Mouse (Mus musculus): Measurements from ENCODE around the gene Ddx56. TPM values are rescaled to one million over a fixed set of nuclear protein-coding genes. Genes with fewer than 3 reads are reported as not detected.

Gene Ddx56
- polyA plus RNA-seq, 1 experiment from 2014 or later: 73.2 TPM

GRCm38 (mm10) chr11:6252824-6253223 lies 14.7 kb downstream of the Ddx56 start:
- no peak overlapping the region for H3K27ac ChIP-seq
- no peaks in the 10 kb centered on the region for H3K27me3 ChIP-seq (ENCODE audit: insufficient read depth, low read length)
- H3K36me3 ChIP-seq (ENCODE audit: insufficient read depth, low read length): no peaks in the 10 kb centered on the region
- H3K4me3 ChIP-seq (replicated peaks; ENCODE audit: low read depth, low read length): no peak overlapping the region
- no peaks in the 10 kb centered on the region for H3K9me3 ChIP-seq (replicated peaks; ENCODE audit: low read length)
- no peak for TF ChIP-seq CTCF (IDR thresholded peaks at IDR 0.05; ENCODE audit: low read depth)
- 91% methylated on average over 4 of the region's 4 CpGs for WGBS
- no peak overlapping the region for H3K4me2 ChIP-seq (ENCODE audit: low read length)
- ATAC-seq (replicated peaks; ENCODE audit: low FRiP score, low read depth) (no peak), DNase-seq (ENCODE audit: low spot score) (no peak)
- H3K4me1 ChIP-seq (replicated peaks; ENCODE audit: insufficient read depth, low read length): no peaks in the 10 kb centered on the region
- H3K9ac ChIP-seq (ENCODE audit: low read depth, low read length): no peak overlapping the region

DNA sequence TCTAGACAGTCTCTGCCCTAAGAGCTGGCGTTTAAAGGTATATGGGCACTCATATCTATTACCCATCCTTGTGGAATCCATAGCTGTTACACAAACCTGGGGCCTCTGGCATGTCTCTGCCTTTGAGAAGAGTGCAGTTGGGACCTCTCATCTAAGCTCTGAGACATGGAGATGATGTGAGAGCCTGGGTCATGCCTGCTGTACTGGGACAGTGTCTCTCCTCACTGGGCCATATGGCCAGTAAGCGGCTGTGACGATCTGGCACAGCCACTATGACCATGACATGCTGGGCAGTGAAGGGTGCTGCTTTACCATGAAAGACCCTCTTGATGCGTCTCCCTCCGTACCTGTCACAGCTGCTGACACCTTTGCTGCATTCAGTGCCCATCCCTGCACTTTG lies 15.3 kb downstream of the Ddx56 start:
- Histone ChIP-seq H3K27me3 (ENCODE audit: insufficient read depth, low read length) (no peaks in the 10 kb centered on the region), H3K9me3 (replicated peaks; ENCODE audit: low read length) (no peaks in the 10 kb centered on the region), H3K9ac (ENCODE audit: low read depth, low read length) (no peak overlapping the region), H3K4me1 (replicated peaks; ENCODE audit: insufficient read depth, low read length) (no peaks in the 10 kb centered on the region), H3K4me2 (ENCODE audit: low read length) (no peak overlapping the region), H3K27ac (no peak overlapping the region), H3K4me3 (replicated peaks; ENCODE audit: low read depth, low read length) (no peak overlapping the region), H3K36me3 (ENCODE audit: insufficient read depth, low read length) (no peaks in the 10 kb centered on the region)
- DNase-seq (ENCODE audit: low spot score) (no peak), ATAC-seq (replicated peaks; ENCODE audit: low FRiP score, low read depth) (no peak)
- 86% methylated on average over 5 of the region's 5 CpGs for WGBS
- TF ChIP-seq CTCF (IDR thresholded peaks at IDR 0.05; ENCODE audit: low read depth): no peak

GRCm38 (mm10) chr11:6244707-6245106 lies 22.9 kb downstream of the Ddx56 start:
- Histone ChIP-seq H3K9me3 (replicated peaks; ENCODE audit: low read length) (no peaks in the 10 kb centered on the region), H3K4me3 (replicated peaks; ENCODE audit: low read depth, low read length) (no peak overlapping the region), H3K4me1 (replicated peaks; ENCODE audit: insufficient read depth, low read length) (no peaks in the 10 kb centered on the region), H3K36me3 (ENCODE audit: insufficient read depth, low read length) (no peaks in the 10 kb centered on the region), H3K4me2 (ENCODE audit: low read length) (no peak overlapping the region), H3K27me3 (ENCODE audit: insufficient read depth, low read length) (no peaks in the 10 kb centered on the region), H3K27ac (no peak overlapping the region), H3K9ac (ENCODE audit: low read depth, low read length) (no peak overlapping the region)
- TF ChIP-seq CTCF (IDR thresholded peaks at IDR 0.05; ENCODE audit: low read depth): no peak
- DNase-seq (ENCODE audit: low spot score) (no peak), ATAC-seq (replicated peaks; ENCODE audit: low FRiP score, low read depth) (no peak)
- 56% methylated on average over 15 of the region's 19 CpGs for WGBS

- 76% methylated on average over 4 of the region's 4 CpGs for WGBS
- Histone ChIP-seq H3K4me1 (replicated peaks; ENCODE audit: insufficient read depth, low read length) (no peaks in the 10 kb centered on the region), H3K9ac (ENCODE audit: low read depth, low read length) (no peak overlapping the region), H3K4me3 (replicated peaks; ENCODE audit: low read depth, low read length) (no peak overlapping the region), H3K36me3 (ENCODE audit: insufficient read depth, low read length) (no peaks in the 10 kb centered on the region), H3K27ac (no peak overlapping the region), H3K27me3 (ENCODE audit: insufficient read depth, low read length) (no peaks in the 10 kb centered on the region), H3K9me3 (replicated peaks; ENCODE audit: low read length) (peaks cover 1% of the 10 kb centered on the region; the same call in 1 of the 2 replicates), H3K4me2 (ENCODE audit: low read length) (no peak overlapping the region)
- DNase-seq (ENCODE audit: low spot score) (no peak), ATAC-seq (replicated peaks; ENCODE audit: low FRiP score, low read depth) (no peak)
- TF ChIP-seq CTCF (IDR thresholded peaks at IDR 0.05; ENCODE audit: low read depth): no peak
Measured at GRCm38 (mm10) chr11:6233025-6233424, 34.5 kb downstream of the Ddx56 start.

DNA sequence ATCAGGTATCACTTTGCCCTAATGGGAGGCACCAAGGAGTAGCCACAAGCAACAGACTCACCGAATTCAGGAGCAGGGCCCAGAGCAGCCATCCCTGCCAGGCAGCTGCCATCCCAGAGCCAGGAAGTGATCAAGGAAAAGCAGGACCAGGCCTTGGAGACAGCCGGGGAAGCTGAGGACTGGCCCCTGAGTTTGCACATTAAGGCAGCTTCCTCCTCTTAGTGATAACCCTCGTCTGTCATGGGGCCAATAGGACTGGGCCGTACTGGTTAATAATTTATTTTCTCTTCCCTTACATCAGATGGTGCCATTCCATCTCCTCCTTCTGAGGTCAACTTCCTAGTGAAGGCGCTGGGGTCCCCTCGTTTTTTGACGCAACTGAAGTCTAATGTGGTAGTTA lies 37.6 kb downstream of the Ddx56 start, which contains the start of gene Npc1l1:
Npc1l1 (minus strand) TSS at position 132 of the 400 bp plus-strand sequence.
- Histone ChIP-seq H3K27ac (no peak within 1 kb of the TSS), H3K9ac (ENCODE audit: low read depth, low read length) (no peak within 1 kb of the TSS), H3K4me3 (replicated peaks; ENCODE audit: low read depth, low read length) (no peak within 1 kb of the TSS), H3K9me3 (replicated peaks; ENCODE audit: low read length) (no peaks in the 10 kb centered on the region), H3K27me3 (ENCODE audit: insufficient read depth, low read length) (no peaks in the 10 kb centered on the region), H3K36me3 (ENCODE audit: insufficient read depth, low read length) (no peaks in the 10 kb centered on the region), H3K4me2 (ENCODE audit: low read length) (no peak within 1 kb of the TSS), H3K4me1 (replicated peaks; ENCODE audit: insufficient read depth, low read length) (no peaks in the 10 kb centered on the region)
- TF ChIP-seq CTCF (IDR thresholded peaks at IDR 0.05; ENCODE audit: low read depth): no peak
- ATAC-seq (replicated peaks; ENCODE audit: low FRiP score, low read depth) (no peak), DNase-seq (ENCODE audit: low spot score) (no peak)
- WGBS: 69% methylated on average over 7 of the region's 7 CpGs

GRCm38 (mm10) chr11:6224541-6225229 lies 42.9 kb downstream of the Ddx56 start:
- Histone ChIP-seq H3K4me3 (replicated peaks; ENCODE audit: low read depth, low read length) (no peak overlapping the region), H3K27me3 (ENCODE audit: insufficient read depth, low read length) (no peaks in the 10 kb centered on the region), H3K9me3 (replicated peaks; ENCODE audit: low read length) (no peaks in the 10 kb centered on the region), H3K4me2 (ENCODE audit: low read length) (no peak overlapping the region), H3K36me3 (ENCODE audit: insufficient read depth, low read length) (no peaks in the 10 kb centered on the region), H3K27ac (no peak overlapping the region), H3K9ac (ENCODE audit: low read depth, low read length) (no peak overlapping the region), H3K4me1 (replicated peaks; ENCODE audit: insufficient read depth, low read length) (no peaks in the 10 kb centered on the region)
- DNase-seq (ENCODE audit: low spot score) (no peak), ATAC-seq (replicated peaks; ENCODE audit: low FRiP score, low read depth) (no peak; the same call in 1 of the 2 replicates)
- no peak for TF ChIP-seq CTCF (IDR thresholded peaks at IDR 0.05; ENCODE audit: low read depth)
- WGBS: 68% methylated on average over 14 of the region's 14 CpGs

DNA sequence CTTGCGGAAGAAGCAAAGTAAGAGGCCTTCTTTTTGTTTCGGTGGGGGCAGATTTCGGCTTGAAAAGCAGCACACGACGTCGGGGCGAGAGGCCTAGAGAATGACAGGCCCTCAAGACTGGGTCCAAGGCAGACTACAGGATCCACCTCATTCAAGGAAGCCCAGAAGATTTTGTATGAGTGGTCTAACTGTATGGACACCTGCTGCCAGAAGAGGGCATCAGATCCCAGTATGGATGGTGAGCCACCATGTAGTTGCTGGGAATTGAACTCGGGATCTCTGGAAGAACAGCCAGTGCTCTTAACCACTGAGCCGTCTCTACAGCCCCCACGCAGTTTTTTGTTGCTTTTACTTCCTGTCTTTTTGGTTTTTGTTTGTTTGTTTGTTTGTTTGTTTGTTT lies 45.4 kb downstream of the Ddx56 start:
- Histone ChIP-seq H3K4me2 (ENCODE audit: low read length) (no peak overlapping the region), H3K9ac (ENCODE audit: low read depth, low read length) (no peak overlapping the region), H3K4me1 (replicated peaks; ENCODE audit: insufficient read depth, low read length) (no peaks in the 10 kb centered on the region), H3K4me3 (replicated peaks; ENCODE audit: low read depth, low read length) (no peak overlapping the region), H3K27ac (no peak overlapping the region), H3K36me3 (ENCODE audit: insufficient read depth, low read length) (no peaks in the 10 kb centered on the region), H3K9me3 (replicated peaks; ENCODE audit: low read length) (no peaks in the 10 kb centered on the region), H3K27me3 (ENCODE audit: insufficient read depth, low read length) (no peaks in the 10 kb centered on the region)
- 89% methylated on average over 10 of the region's 10 CpGs for WGBS
- TF ChIP-seq CTCF (IDR thresholded peaks at IDR 0.05; ENCODE audit: low read depth): no peak
- ATAC-seq (replicated peaks; ENCODE audit: low FRiP score, low read depth) (no peak), DNase-seq (ENCODE audit: low spot score) (no peak)

Measured in kidney, postnatal 0 days (tissue).